Mouse (Mus musculus): ENCODE measurements around the gene March4.

The March4 gene

GRCm38 (mm10) chr1:72490801-72491200, 45.9 kb downstream of the March4 start:
- no peak for TF ChIP-seq GATA4 (IDR thresholded peaks at IDR 0.05; ENCODE audit: insufficient replicate concordance, low read length)

- no peak for TF ChIP-seq GATA4 (IDR thresholded peaks at IDR 0.05; ENCODE audit: insufficient replicate concordance, low read length)
Observed at GRCm38 (mm10) chr1:72490193-72490592, 46.5 kb downstream of the March4 start.

- TF ChIP-seq GATA4 (IDR thresholded peaks at IDR 0.05; ENCODE audit: insufficient replicate concordance, low read length): no peak
Observed at GRCm38 (mm10) chr1:72476594-72476993, 60.1 kb downstream of the March4 start.

- no peak for TF ChIP-seq GATA4 (IDR thresholded peaks at IDR 0.05; ENCODE audit: insufficient replicate concordance, low read length)
Observed at GRCm38 (mm10) chr1:72469075-72469474, 67.7 kb downstream of the March4 start.

GRCm38 (mm10) chr1:72468466-72469003, 68.2 kb downstream of the March4 start:
- TF ChIP-seq GATA4 (IDR thresholded peaks at IDR 0.05; ENCODE audit: insufficient replicate concordance, low read length): no peak

GRCm38 (mm10) chr1:72464926-72465583, 71.7 kb downstream of the March4 start:
- TF ChIP-seq GATA4 (IDR thresholded peaks at IDR 0.05; ENCODE audit: insufficient replicate concordance, low read length): no peak

- TF ChIP-seq GATA4 (IDR thresholded peaks at IDR 0.05; ENCODE audit: insufficient replicate concordance, low read length): no peak
Observed at GRCm38 (mm10) chr1:72462516-72462915, 74.2 kb downstream of the March4 start.

- no peak for TF ChIP-seq GATA4 (IDR thresholded peaks at IDR 0.05; ENCODE audit: insufficient replicate concordance, low read length)
Observed at GRCm38 (mm10) chr1:72457652-72458051, 79.1 kb downstream of the March4 start.

- no peak for TF ChIP-seq GATA4 (IDR thresholded peaks at IDR 0.05; ENCODE audit: insufficient replicate concordance, low read length)
Observed at GRCm38 (mm10) chr1:72455923-72456322, 80.8 kb downstream of the March4 start.

- no peak for TF ChIP-seq GATA4 (IDR thresholded peaks at IDR 0.05; ENCODE audit: insufficient replicate concordance, low read length)
Observed at GRCm38 (mm10) chr1:72454733-72455201, 82.0 kb downstream of the March4 start.

GRCm38 (mm10) chr1:72452839-72453238, 83.9 kb downstream of the March4 start:
- no peak for TF ChIP-seq GATA4 (IDR thresholded peaks at IDR 0.05; ENCODE audit: insufficient replicate concordance, low read length)

- TF ChIP-seq GATA4 (IDR thresholded peaks at IDR 0.05; ENCODE audit: insufficient replicate concordance, low read length): no peak
Observed at GRCm38 (mm10) chr1:72450790-72451189, 85.9 kb downstream of the March4 start.

GRCm38 (mm10) chr1:72449752-72450151, 87.0 kb downstream of the March4 start:
- TF ChIP-seq GATA4 (IDR thresholded peaks at IDR 0.05; ENCODE audit: insufficient replicate concordance, low read length): no peak

- TF ChIP-seq GATA4 (IDR thresholded peaks at IDR 0.05; ENCODE audit: insufficient replicate concordance, low read length): no peak
Observed at GRCm38 (mm10) chr1:72442747-72443146, 94.0 kb downstream of the March4 start.

- no peak for TF ChIP-seq GATA4 (IDR thresholded peaks at IDR 0.05; ENCODE audit: insufficient replicate concordance, low read length)
Observed at GRCm38 (mm10) chr1:72439146-72439545, 97.6 kb downstream of the March4 start.

GRCm38 (mm10) chr1:72436967-72437366, 99.8 kb downstream of the March4 start:
- TF ChIP-seq GATA4 (IDR thresholded peaks at IDR 0.05; ENCODE audit: insufficient replicate concordance, low read length): no peak

- TF ChIP-seq GATA4 (IDR thresholded peaks at IDR 0.05; ENCODE audit: insufficient replicate concordance, low read length): no peak
Observed at GRCm38 (mm10) chr1:72434510-72434909, 102.2 kb downstream of the March4 start.
